Mouse (Mus musculus) forebrain, embryonic 13.5 days (tissue): ENCODE results near the gene Ncf4. TPM values are rescaled to one million over a fixed set of nuclear protein-coding genes. Genes with fewer than 3 reads are reported as not detected.

Experiments used
- ATAC-seq: fragments of 200-750 bp; cut with Nextera tagmentation; 2 replicates; pipeline ENCODE4 v1.8.0; 2017
- H3K27ac ChIP-seq: fragments of 300-500 bp; sonication (generic); 2 replicates; pipeline ENCODE4 v1.5.1; 2015; ENCODE audit warnings: inconsistent platforms, mild to moderate bottlenecking, moderate library complexity
- H3K27me3 ChIP-seq: fragments of 300-500 bp; sonication (generic); 2 replicates; pipeline ENCODE4 v1.6.1; 2015; ENCODE audit warnings: mild to moderate bottlenecking, inconsistent platforms
- H3K36me3 ChIP-seq: fragments of 300-500 bp; sonication (generic); 2 replicates; pipeline ENCODE4 v1.6.1; 2015; ENCODE audit warnings: mild to moderate bottlenecking, inconsistent platforms; ENCODE audit not compliant: poor library complexity, severe bottlenecking
- H3K4me1 ChIP-seq: fragments of 300-500 bp; sonication (generic); 2 replicates; pipeline ENCODE4 v1.6.1; 2015; ENCODE audit warnings: inconsistent platforms
- H3K4me2 ChIP-seq: fragments of 300-500 bp; sonication (generic); 2 replicates; pipeline ENCODE4 v1.6.1; 2015; ENCODE audit warnings: inconsistent platforms, mild to moderate bottlenecking, moderate library complexity
- H3K4me3 ChIP-seq: fragments of 300-500 bp; sonication (generic); 2 replicates; pipeline ENCODE4 v1.5.1; 2015; ENCODE audit warnings: mild to moderate bottlenecking, inconsistent platforms
- H3K9ac ChIP-seq: fragments of 300-500 bp; sonication (generic); 2 replicates; pipeline ENCODE4 v1.6.1; 2015; ENCODE audit warnings: mild to moderate bottlenecking, inconsistent platforms
- H3K9me3 ChIP-seq: fragments of 300-500 bp; sonication (generic); replicated peaks from 2 replicates; pipeline ENCODE4 v1.6.1; 2016; ENCODE audit warnings: inconsistent platforms
- WGBS: fragments of 180-500 bp; shearing (Covaris S2); methylation state at CpG from one replicate; pipeline ENCODE4 v1.1.7; 2015; 5-methylcytosine and 5-hydroxymethylcytosine counted together
- microRNA-seq: library from miRNA; unstranded; fragments of <30 nt; microRNA quantifications from one replicate; pipeline ENCODE4, GENCODE M21; 2016
- polyA plus RNA-seq: library from polyadenylated mRNA; unstranded; fragments of >200 nt; fragmentation: Nextera tagmentation; extraction: Ambion mirVana; gene quantifications from 2 replicates; pipeline ENCODE4 v1.2.1, GENCODE M21; 2015

Ncf4 gene
- polyA plus RNA-seq, 1 experiment from 2014 or later, result 1.0 TPM

GRCm38 (mm10) chr15:78298558-78298957 lies 54.0 kb downstream of the Ncf4 start:
- ATAC-seq, result no peak
- H3K9ac ChIP-seq, result no peak overlapping the region
- H3K27me3 ChIP-seq, result no peaks in the 10 kb centered on the region
- no peak overlapping the region for H3K27ac ChIP-seq
- 88% methylated on average over 1 of the region's 1 CpGs for WGBS
- H3K4me2 ChIP-seq, result no peak overlapping the region
- H3K4me1 ChIP-seq, result no peaks in the 10 kb centered on the region
- no peaks in the 10 kb centered on the region for H3K9me3 ChIP-seq
- no peak overlapping the region for H3K4me3 ChIP-seq
- H3K36me3 ChIP-seq, result no peaks in the 10 kb centered on the region

GRCm38 (mm10) chr15:78299641-78300040 lies 55.0 kb downstream of the Ncf4 start:
- no peak for ATAC-seq
- no peak overlapping the region for H3K27ac ChIP-seq
- no peak overlapping the region for H3K9ac ChIP-seq
- H3K9me3 ChIP-seq, result no peaks in the 10 kb centered on the region
- 72% methylated on average over 3 of the region's 3 CpGs for WGBS
- no peak overlapping the region for H3K4me3 ChIP-seq
- no peak overlapping the region for H3K4me2 ChIP-seq
- no peaks in the 10 kb centered on the region for H3K4me1 ChIP-seq
- H3K36me3 ChIP-seq, result no peaks in the 10 kb centered on the region
- H3K27me3 ChIP-seq, result no peaks in the 10 kb centered on the region

- Histone ChIP-seq H3K4me1 (no peaks in the 10 kb centered on the region), H3K9me3 (no peaks in the 10 kb centered on the region), H3K4me2 (no peak overlapping the region), H3K27me3 (no peaks in the 10 kb centered on the region), H3K4me3 (no peak overlapping the region), H3K27ac (no peak overlapping the region), H3K9ac (no peak overlapping the region), H3K36me3 (no peaks in the 10 kb centered on the region)
- ATAC-seq, result no peak
Observed at GRCm38 (mm10) chr15:78300773-78301172, 56.2 kb downstream of the Ncf4 start.

GRCm38 (mm10) chr15:78302718-78303117 lies 58.1 kb downstream of the Ncf4 start:
- WGBS, result 97% methylated on average over 4 of the region's 4 CpGs
- no peak for ATAC-seq
- Histone ChIP-seq H3K9ac (no peak overlapping the region), H3K4me1 (no peaks in the 10 kb centered on the region), H3K27me3 (no peaks in the 10 kb centered on the region), H3K9me3 (no peaks in the 10 kb centered on the region), H3K4me3 (no peak overlapping the region), H3K27ac (no peak overlapping the region), H3K36me3 (no peaks in the 10 kb centered on the region), H3K4me2 (no peak overlapping the region)

GRCm38 (mm10) chr15:78303665-78304233 lies 59.1 kb downstream of the Ncf4 start:
- H3K9ac ChIP-seq, result no peak overlapping the region
- no peaks in the 10 kb centered on the region for H3K27me3 ChIP-seq
- no peak overlapping the region for H3K4me3 ChIP-seq
- no peak for ATAC-seq
- H3K27ac ChIP-seq, result no peak overlapping the region
- no peaks in the 10 kb centered on the region for H3K4me1 ChIP-seq
- 85% methylated on average over 6 of the region's 6 CpGs for WGBS
- H3K36me3 ChIP-seq, result no peaks in the 10 kb centered on the region
- H3K9me3 ChIP-seq, result no peaks in the 10 kb centered on the region
- H3K4me2 ChIP-seq, result no peak overlapping the region

- no peaks in the 10 kb centered on the region for H3K4me1 ChIP-seq
- H3K4me2 ChIP-seq, result no peak within 1 kb of the TSS
- H3K9ac ChIP-seq, result no peak within 1 kb of the TSS
- WGBS, result 86% methylated on average over 10 of the region's 10 CpGs
- no peaks in the 10 kb centered on the region for H3K27me3 ChIP-seq
- no peaks in the 10 kb centered on the region for H3K9me3 ChIP-seq
- H3K36me3 ChIP-seq, result no peaks in the 10 kb centered on the region
- H3K4me3 ChIP-seq, result no peak within 1 kb of the TSS
- no peak within 1 kb of the TSS for H3K27ac ChIP-seq
- no peak for ATAC-seq
Observed at GRCm38 (mm10) chr15:78305341-78305933, 60.8 kb downstream of the Ncf4 start, which contains the start of gene Csf2rb2. Csf2rb2 (minus strand) TSS chr15:78305721.

GRCm38 (mm10) chr15:78309865-78310264 lies 65.3 kb downstream of the Ncf4 start:
- H3K27me3 ChIP-seq, result no peaks in the 10 kb centered on the region
- no peaks in the 10 kb centered on the region for H3K36me3 ChIP-seq
- 38% methylated on average over 5 of the region's 5 CpGs for WGBS
- no peak overlapping the region for H3K27ac ChIP-seq
- no peaks in the 10 kb centered on the region for H3K9me3 ChIP-seq
- H3K4me2 ChIP-seq, result no peak overlapping the region
- no peaks in the 10 kb centered on the region for H3K4me1 ChIP-seq
- H3K9ac ChIP-seq, result no peak overlapping the region
- no peak for ATAC-seq
- no peak overlapping the region for H3K4me3 ChIP-seq

- WGBS, result 75% methylated on average over 4 of the region's 4 CpGs
- Histone ChIP-seq H3K27ac (no peak overlapping the region), H3K4me1 (no peaks in the 10 kb centered on the region), H3K36me3 (no peaks in the 10 kb centered on the region), H3K9me3 (no peaks in the 10 kb centered on the region), H3K4me2 (no peak overlapping the region), H3K27me3 (no peaks in the 10 kb centered on the region), H3K4me3 (no peak overlapping the region), H3K9ac (no peak overlapping the region)
- ATAC-seq, result no peak
Observed at GRCm38 (mm10) chr15:78310971-78311370, 66.4 kb downstream of the Ncf4 start.

Small RNA genes within 50 kb of the gene (microRNA-seq; reads per million reads assigned to microRNA genes)
- not detected for gene Mir7676-1

Other genes starting within 250 kb of the Ncf4 start
- gene Cacng2, start 124.8 kb upstream of the Ncf4 start, polyA plus RNA-seq, result 3.5 and 4.4 TPM in 2 replicates
- gene Ift27, start 70.7 kb upstream of the Ncf4 start, polyA plus RNA-seq, result 148 and 160 TPM in 2 replicates
- not detected in 2 replicates for gene Pvalb, start 38.4 kb upstream of the Ncf4 start, polyA plus RNA-seq
- 0.10 TPM in 1 of 2 replicates, not detected in the other for gene Csf2rb2, start 60.9 kb downstream of the Ncf4 start, polyA plus RNA-seq
- gene Csf2rb, start 81.0 kb downstream of the Ncf4 start, polyA plus RNA-seq, result 0.40 and 0.43 TPM in 2 replicates
- not detected in 2 replicates for gene Tex33, start 151.1 kb downstream of the Ncf4 start, polyA plus RNA-seq
- gene Tst, start 161.1 kb downstream of the Ncf4 start, polyA plus RNA-seq, result 12.0 and 15.9 TPM in 2 replicates
- gene Mpst, start 161.6 kb downstream of the Ncf4 start, polyA plus RNA-seq, result 2.3 and 3.0 TPM in 2 replicates
- 84.6 and 104 TPM in 2 replicates for gene Kctd17, start 183.8 kb downstream of the Ncf4 start, polyA plus RNA-seq
- gene Tmprss6, start 223.8 kb downstream of the Ncf4 start, polyA plus RNA-seq, result 0.49 TPM in 1 of 2 replicates, not detected in the other